Mouse (Mus musculus): ENCODE measurements around the gene Gm9999. TPM values are rescaled to one million over a fixed set of nuclear protein-coding genes. Genes with fewer than 3 reads are reported as not detected.
"Not testable (repeated sequence)": the region's sequence is repeated elsewhere in the genome, so short reads cannot be mapped to it uniquely, and the experiment has no call there.

The Gm9999 gene
- polyA plus RNA-seq, 1 experiment: not detected

- H3K4me1 ChIP-seq (ENCODE audit: control insufficient read depth, insufficient read depth, low read length): no peaks in the 10 kb centered on the region
- H3K4me3 ChIP-seq (ENCODE audit: insufficient read depth, low read depth, low read length): no peak overlapping the region
- TF ChIP-seq CTCF (IDR thresholded peaks at IDR 0.05; ENCODE audit: insufficient read depth, low read depth, low read length) (no peak), POLR2A (IDR thresholded peaks at IDR 0.05; ENCODE audit: insufficient read depth, low read depth, low read length) (no peak)
- WGBS: 90% methylated on average over 4 of the region's 4 CpGs
- no peak overlapping the region for H3K27ac ChIP-seq (ENCODE audit: insufficient read depth, low read depth, low read length)
These were observed 13.5 kb upstream of the Gm9999 start for GRCm38 (mm10) chr7:46969898-46970297.

GRCm38 (mm10) chr7:46974648-46975047, 8.7 kb upstream of the Gm9999 start:
- TF ChIP-seq POLR2A (IDR thresholded peaks at IDR 0.05; ENCODE audit: insufficient read depth, low read depth, low read length) (no peak), CTCF (IDR thresholded peaks at IDR 0.05; ENCODE audit: insufficient read depth, low read depth, low read length) (no peak)

GRCm38 (mm10) chr7:46975456-46975855, 7.9 kb upstream of the Gm9999 start:
- no peaks in the 10 kb centered on the region for H3K4me1 ChIP-seq (ENCODE audit: control insufficient read depth, insufficient read depth, low read length)
- no peak for TF ChIP-seq CTCF (IDR thresholded peaks at IDR 0.05; ENCODE audit: insufficient read depth, low read depth, low read length)
- TF ChIP-seq POLR2A (IDR thresholded peaks at IDR 0.05; ENCODE audit: insufficient read depth, low read depth, low read length): no peak
- H3K27ac ChIP-seq (ENCODE audit: insufficient read depth, low read depth, low read length): no peak overlapping the region
- WGBS: 89% methylated on average over 11 of the region's 11 CpGs
- H3K4me3 ChIP-seq (ENCODE audit: insufficient read depth, low read depth, low read length): no peak overlapping the region

More at GRCm38 (mm10) chr7:46974648-46975047, 8.7 kb upstream of the Gm9999 start:
- no peak overlapping the region for H3K27ac ChIP-seq (ENCODE audit: insufficient read depth, low read depth, low read length)
- H3K4me1 ChIP-seq (ENCODE audit: control insufficient read depth, insufficient read depth, low read length): no peaks in the 10 kb centered on the region
- H3K4me3 ChIP-seq (ENCODE audit: insufficient read depth, low read depth, low read length): no peak overlapping the region
- 99% methylated on average over 4 of the region's 4 CpGs for WGBS

GRCm38 (mm10) chr7:46985718-46986505, 2.5 kb downstream of the Gm9999 start:
- Histone ChIP-seq H3K4me1 (ENCODE audit: control insufficient read depth, insufficient read depth, low read length) (peaks cover 3% of the 10 kb centered on the region), H3K27ac (ENCODE audit: insufficient read depth, low read depth, low read length) (no peak overlapping the region), H3K4me3 (ENCODE audit: insufficient read depth, low read depth, low read length) (no peak overlapping the region)
- WGBS: 48% methylated on average over 8 of the region's 8 CpGs
- TF ChIP-seq POLR2A (IDR thresholded peaks at IDR 0.05; ENCODE audit: insufficient read depth, low read depth, low read length) (no peak), CTCF (IDR thresholded peaks at IDR 0.05; ENCODE audit: insufficient read depth, low read depth, low read length) (no peak)

- Histone ChIP-seq H3K4me3 (ENCODE audit: insufficient read depth, low read depth, low read length) (no peak overlapping the region), H3K4me1 (ENCODE audit: control insufficient read depth, insufficient read depth, low read length) (peaks cover 3% of the 10 kb centered on the region), H3K27ac (ENCODE audit: insufficient read depth, low read depth, low read length) (no peak overlapping the region)
- 52% methylated on average over 5 of the region's 5 CpGs for WGBS
- TF ChIP-seq CTCF (IDR thresholded peaks at IDR 0.05; ENCODE audit: insufficient read depth, low read depth, low read length): no peak
- no peak for TF ChIP-seq POLR2A (IDR thresholded peaks at IDR 0.05; ENCODE audit: insufficient read depth, low read depth, low read length)
These were observed 3.3 kb downstream of the Gm9999 start for GRCm38 (mm10) chr7:46986646-46987045.

GRCm38 (mm10) chr7:46987073-46987472, 3.7 kb downstream of the Gm9999 start:
- 25% methylated on average over 2 of the region's 2 CpGs for WGBS
- Histone ChIP-seq H3K4me3 (ENCODE audit: insufficient read depth, low read depth, low read length) (no peak overlapping the region), H3K4me1 (ENCODE audit: control insufficient read depth, insufficient read depth, low read length) (peaks cover 3% of the 10 kb centered on the region), H3K27ac (ENCODE audit: insufficient read depth, low read depth, low read length) (no peak overlapping the region)
- TF ChIP-seq CTCF (IDR thresholded peaks at IDR 0.05; ENCODE audit: insufficient read depth, low read depth, low read length) (no peak), POLR2A (IDR thresholded peaks at IDR 0.05; ENCODE audit: insufficient read depth, low read depth, low read length) (no peak)

- 82% methylated on average over 4 of the region's 4 CpGs for WGBS
- H3K4me3 ChIP-seq (ENCODE audit: insufficient read depth, low read depth, low read length); H3K27ac ChIP-seq (ENCODE audit: insufficient read depth, low read depth, low read length); H3K4me1 ChIP-seq (ENCODE audit: control insufficient read depth, insufficient read depth, low read length): not testable (repeated sequence)
These were observed 6.0 kb downstream of the Gm9999 start for GRCm38 (mm10) chr7:46989387-46989786.

GRCm38 (mm10) chr7:46993079-46993478, 9.7 kb downstream of the Gm9999 start:
- peaks cover 4% of the 10 kb centered on the region; the same call in 1 of the 2 replicates for H3K4me1 ChIP-seq (ENCODE audit: control insufficient read depth, insufficient read depth, low read length)
- TF ChIP-seq CTCF (IDR thresholded peaks at IDR 0.05; ENCODE audit: insufficient read depth, low read depth, low read length) (no peak), POLR2A (IDR thresholded peaks at IDR 0.05; ENCODE audit: insufficient read depth, low read depth, low read length) (no peak)
- WGBS: 75% methylated on average over 8 of the region's 8 CpGs
- no peak overlapping the region for H3K27ac ChIP-seq (ENCODE audit: insufficient read depth, low read depth, low read length)
- no peak overlapping the region for H3K4me3 ChIP-seq (ENCODE audit: insufficient read depth, low read depth, low read length)

- Histone ChIP-seq H3K4me1 (ENCODE audit: control insufficient read depth, insufficient read depth, low read length) (peaks cover 6% of the 10 kb centered on the region), H3K27ac (ENCODE audit: insufficient read depth, low read depth, low read length) (no peak overlapping the region), H3K4me3 (ENCODE audit: insufficient read depth, low read depth, low read length) (no peak overlapping the region)
- TF ChIP-seq CTCF (IDR thresholded peaks at IDR 0.05; ENCODE audit: insufficient read depth, low read depth, low read length) (no peak), POLR2A (IDR thresholded peaks at IDR 0.05; ENCODE audit: insufficient read depth, low read depth, low read length) (no peak)
- 95% methylated on average over 3 of the region's 3 CpGs for WGBS
These were observed 12.2 kb downstream of the Gm9999 start for GRCm38 (mm10) chr7:46995558-46995957.

Measured in olfactory bulb, adult 2 months (tissue).